Mouse (Mus musculus): ENCODE results near the gene Rnh1. TPM values are rescaled to one million over a fixed set of nuclear protein-coding genes. Genes with fewer than 3 reads are reported as not detected.

Gene Rnh1
- polyA plus RNA-seq, 2 experiments: 92.3 to 216 TPM

DNA sequence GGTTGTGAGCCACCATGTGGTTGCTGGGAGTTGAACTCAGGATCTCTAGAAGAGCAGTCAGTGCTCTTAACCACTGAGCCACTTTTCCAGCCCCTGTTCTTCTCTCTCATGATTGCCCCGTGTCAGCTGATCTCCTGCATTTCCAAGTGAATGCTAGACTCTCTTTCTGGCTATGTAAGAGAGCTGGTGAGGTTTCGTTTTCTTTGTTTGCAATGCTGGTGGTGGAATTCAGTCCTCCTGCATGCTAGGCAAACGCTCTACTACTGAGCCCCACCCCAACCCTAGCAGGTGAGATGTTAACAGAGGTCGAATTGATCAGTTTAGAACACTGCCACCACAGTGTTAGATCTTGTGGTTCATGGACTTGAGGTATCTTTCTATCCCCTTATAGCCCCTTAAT, 24.0 kb downstream of the Rnh1 start:
- no peak overlapping the region for H3K9ac ChIP-seq (ENCODE audit: low read depth, low read length, severe bottlenecking)
- H3K27me3 ChIP-seq (ENCODE audit: control insufficient read depth, insufficient read depth, low read length): no peaks in the 10 kb centered on the region
- no peak overlapping the region for H3K4me3 ChIP-seq (replicated peaks; ENCODE audit: low read length)
- no peak for TF ChIP-seq POLR2A (IDR thresholded peaks at IDR 0.05; ENCODE audit: borderline replicate concordance, extremely low read depth, insufficient read depth, insufficient read length)
- peaks cover 51% of the 10 kb centered on the region for H3K36me3 ChIP-seq (ENCODE audit: control insufficient read depth, insufficient read depth, low read length)
- H3K4me1 ChIP-seq (ENCODE audit: control insufficient read depth, insufficient read depth, low read length): no peaks in the 10 kb centered on the region
- H3K9me3 ChIP-seq (ENCODE audit: control insufficient read depth, low read length): no peaks in the 10 kb centered on the region
- DNase-seq (ENCODE audit: low spot score) (no peak), ATAC-seq (ENCODE audit: low FRiP score, low read depth) (no peak)
- H3K27ac ChIP-seq (replicated peaks; ENCODE audit: low read depth, low read length): no peak overlapping the region
- H3K4me2 ChIP-seq (replicated peaks; ENCODE audit: low read depth, low read length, severe bottlenecking): no peak overlapping the region
- WGBS: 79% methylated on average over 4 of the region's 4 CpGs

- Histone ChIP-seq H3K4me3 (replicated peaks; ENCODE audit: low read length) (no peak overlapping the region), H3K27me3 (ENCODE audit: control insufficient read depth, insufficient read depth, low read length) (no peaks in the 10 kb centered on the region), H3K27ac (replicated peaks; ENCODE audit: low read depth, low read length) (no peak overlapping the region), H3K4me1 (ENCODE audit: control insufficient read depth, insufficient read depth, low read length) (no peaks in the 10 kb centered on the region), H3K9me3 (ENCODE audit: control insufficient read depth, low read length) (no peaks in the 10 kb centered on the region), H3K36me3 (ENCODE audit: control insufficient read depth, insufficient read depth, low read length) (peaks cover 51% of the 10 kb centered on the region), H3K4me2 (replicated peaks; ENCODE audit: low read depth, low read length, severe bottlenecking) (no peak overlapping the region), H3K9ac (ENCODE audit: low read depth, low read length, severe bottlenecking) (no peak overlapping the region)
- TF ChIP-seq POLR2A (IDR thresholded peaks at IDR 0.05; ENCODE audit: borderline replicate concordance, extremely low read depth, insufficient read depth, insufficient read length): no peak
- DNase-seq (ENCODE audit: low spot score) (no peak), ATAC-seq (ENCODE audit: low FRiP score, low read depth) (no peak)
- whole genome bisulfite sequencing: 77% methylated on average over 6 of the region's 6 CpGs
These were observed 25.6 kb downstream of the Rnh1 start for GRCm38 (mm10) chr7:141147044-141147443.

DNA sequence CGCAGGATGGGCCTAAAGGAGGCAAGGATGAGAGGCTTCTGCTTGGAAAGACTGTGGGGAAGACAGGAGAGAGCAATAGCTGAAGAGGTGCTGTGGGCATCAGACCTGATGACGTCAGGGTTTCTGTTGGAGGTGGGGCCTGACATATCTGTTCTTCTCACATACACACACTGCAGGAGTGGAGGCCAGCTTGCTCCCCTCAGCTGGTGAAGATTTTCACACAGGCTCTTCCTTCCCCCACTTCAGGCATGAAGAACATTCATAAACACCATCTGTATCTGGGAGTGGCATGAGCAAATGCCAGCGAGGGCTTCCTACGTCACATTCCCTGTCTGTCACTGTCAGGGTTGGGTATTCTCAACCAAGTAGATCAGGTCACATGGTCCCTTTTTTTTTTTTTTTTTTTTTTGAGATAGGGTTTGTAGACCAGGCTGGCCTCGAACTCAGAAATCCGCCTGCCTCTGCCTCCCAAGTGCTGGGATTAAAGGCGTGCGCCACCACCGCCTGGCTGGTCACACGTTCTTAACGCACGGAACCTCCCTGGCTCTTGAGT, 26.5 kb downstream of the Rnh1 start:
- WGBS: 94% methylated on average over 12 of the region's 12 CpGs
- peaks cover 46% of the 10 kb centered on the region for H3K36me3 ChIP-seq (ENCODE audit: control insufficient read depth, insufficient read depth, low read length)

DNA sequence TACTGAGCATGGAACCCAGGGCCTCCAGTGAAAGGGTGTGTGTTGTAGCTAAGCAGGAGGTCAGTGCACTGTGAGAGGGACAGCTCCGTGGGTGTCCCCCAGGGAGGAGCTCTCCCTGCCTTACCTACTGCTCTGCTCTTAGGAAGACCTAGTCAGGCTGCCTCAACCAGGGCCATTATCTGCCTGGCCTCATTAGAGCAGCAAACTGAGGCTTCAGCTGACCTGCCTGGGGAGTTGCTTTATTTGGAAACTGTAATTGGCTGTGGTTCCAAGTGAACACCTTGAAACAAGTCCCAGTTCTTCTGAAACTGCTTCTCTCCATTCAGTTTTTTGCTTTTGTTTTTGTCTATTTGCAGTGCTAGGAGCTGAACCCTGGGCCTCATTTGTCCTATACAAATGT, 27.3 kb downstream of the Rnh1 start:
- Histone ChIP-seq H3K4me1 (ENCODE audit: control insufficient read depth, insufficient read depth, low read length) (no peaks in the 10 kb centered on the region), H3K27ac (replicated peaks; ENCODE audit: low read depth, low read length) (no peak overlapping the region), H3K27me3 (ENCODE audit: control insufficient read depth, insufficient read depth, low read length) (no peaks in the 10 kb centered on the region), H3K4me2 (replicated peaks; ENCODE audit: low read depth, low read length, severe bottlenecking) (no peak overlapping the region), H3K36me3 (ENCODE audit: control insufficient read depth, insufficient read depth, low read length) (peaks cover 39% of the 10 kb centered on the region), H3K9ac (ENCODE audit: low read depth, low read length, severe bottlenecking) (no peak overlapping the region), H3K9me3 (ENCODE audit: control insufficient read depth, low read length) (no peaks in the 10 kb centered on the region), H3K4me3 (replicated peaks; ENCODE audit: low read length) (no peak overlapping the region)
- DNase-seq (ENCODE audit: low spot score) (no peak), ATAC-seq (ENCODE audit: low FRiP score, low read depth) (no peak)
- WGBS: 77% methylated on average over 1 of the region's 1 CpGs
- no peak for TF ChIP-seq POLR2A (IDR thresholded peaks at IDR 0.05; ENCODE audit: borderline replicate concordance, extremely low read depth, insufficient read depth, insufficient read length)

More for the DNA sequence above, 26.5 kb downstream of the Rnh1 start:
- no peak for DNase-seq (ENCODE audit: low spot score)
- no peak overlapping the region for H3K4me2 ChIP-seq (replicated peaks; ENCODE audit: low read depth, low read length, severe bottlenecking)
- H3K27ac ChIP-seq (replicated peaks; ENCODE audit: low read depth, low read length): no peak overlapping the region
- TF ChIP-seq POLR2A (IDR thresholded peaks at IDR 0.05; ENCODE audit: borderline replicate concordance, extremely low read depth, insufficient read depth, insufficient read length): no peak
- H3K4me1 ChIP-seq (ENCODE audit: control insufficient read depth, insufficient read depth, low read length): no peaks in the 10 kb centered on the region
- no peak overlapping the region for H3K4me3 ChIP-seq (replicated peaks; ENCODE audit: low read length)
- H3K27me3 ChIP-seq (ENCODE audit: control insufficient read depth, insufficient read depth, low read length): no peaks in the 10 kb centered on the region
- H3K9ac ChIP-seq (ENCODE audit: low read depth, low read length, severe bottlenecking): no peak overlapping the region
- H3K9me3 ChIP-seq (ENCODE audit: control insufficient read depth, low read length): no peaks in the 10 kb centered on the region
- no peak for ATAC-seq (ENCODE audit: low FRiP score, low read depth)

GRCm38 (mm10) chr7:141144650-141145049, 28.0 kb downstream of the Rnh1 start:
- Histone ChIP-seq H3K4me3 (replicated peaks; ENCODE audit: low read length) (no peak overlapping the region), H3K36me3 (ENCODE audit: control insufficient read depth, insufficient read depth, low read length) (peaks cover 42% of the 10 kb centered on the region), H3K27me3 (ENCODE audit: control insufficient read depth, insufficient read depth, low read length) (no peaks in the 10 kb centered on the region), H3K9ac (ENCODE audit: low read depth, low read length, severe bottlenecking) (no peak overlapping the region), H3K4me1 (ENCODE audit: control insufficient read depth, insufficient read depth, low read length) (no peaks in the 10 kb centered on the region), H3K4me2 (replicated peaks; ENCODE audit: low read depth, low read length, severe bottlenecking) (no peak overlapping the region), H3K27ac (replicated peaks; ENCODE audit: low read depth, low read length) (no peak overlapping the region), H3K9me3 (ENCODE audit: control insufficient read depth, low read length) (no peaks in the 10 kb centered on the region)
- DNase-seq (ENCODE audit: low spot score) (no peak), ATAC-seq (ENCODE audit: low FRiP score, low read depth) (no peak)
- TF ChIP-seq POLR2A (IDR thresholded peaks at IDR 0.05; ENCODE audit: borderline replicate concordance, extremely low read depth, insufficient read depth, insufficient read length): no peak
- WGBS: 88% methylated on average over 3 of the region's 3 CpGs

DNA sequence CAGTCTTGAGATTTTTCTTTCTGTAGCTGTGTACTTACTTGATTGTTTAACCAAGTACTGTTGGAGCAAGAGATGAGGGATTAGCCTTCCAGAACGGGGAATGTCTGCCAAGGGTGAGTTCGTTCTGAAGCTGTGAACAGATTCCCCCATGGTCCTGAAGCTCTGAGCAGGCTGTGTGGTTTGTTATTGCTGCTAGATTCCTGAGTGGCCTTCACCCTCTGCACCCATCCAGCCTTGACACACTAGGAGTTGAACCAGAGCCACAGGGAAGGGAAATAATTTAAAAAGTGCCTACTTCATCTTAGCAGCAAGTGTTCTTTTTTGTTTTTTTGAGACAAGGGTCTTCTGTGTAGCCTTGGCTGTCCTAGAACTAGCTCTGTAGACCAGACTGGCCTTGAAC, 28.8 kb downstream of the Rnh1 start:
- Histone ChIP-seq H3K9me3 (ENCODE audit: control insufficient read depth, low read length) (no peaks in the 10 kb centered on the region), H3K4me1 (ENCODE audit: control insufficient read depth, insufficient read depth, low read length) (no peaks in the 10 kb centered on the region), H3K27ac (replicated peaks; ENCODE audit: low read depth, low read length) (no peak overlapping the region), H3K4me3 (replicated peaks; ENCODE audit: low read length) (no peak overlapping the region), H3K4me2 (replicated peaks; ENCODE audit: low read depth, low read length, severe bottlenecking) (no peak overlapping the region), H3K27me3 (ENCODE audit: control insufficient read depth, insufficient read depth, low read length) (no peaks in the 10 kb centered on the region), H3K9ac (ENCODE audit: low read depth, low read length, severe bottlenecking) (no peak overlapping the region), H3K36me3 (ENCODE audit: control insufficient read depth, insufficient read depth, low read length) (peaks cover 46% of the 10 kb centered on the region)
- no peak for ATAC-seq (ENCODE audit: low FRiP score, low read depth)
- 83% methylated on average over 2 of the region's 2 CpGs for WGBS
- no peak for DNase-seq (ENCODE audit: low spot score)
- TF ChIP-seq POLR2A (IDR thresholded peaks at IDR 0.05; ENCODE audit: borderline replicate concordance, extremely low read depth, insufficient read depth, insufficient read length): no peak

Data from limb, embryonic 14.5 days (tissue).